Mouse (Mus musculus): ENCODE results near the gene Wdfy3.

The Wdfy3 gene

DNA sequence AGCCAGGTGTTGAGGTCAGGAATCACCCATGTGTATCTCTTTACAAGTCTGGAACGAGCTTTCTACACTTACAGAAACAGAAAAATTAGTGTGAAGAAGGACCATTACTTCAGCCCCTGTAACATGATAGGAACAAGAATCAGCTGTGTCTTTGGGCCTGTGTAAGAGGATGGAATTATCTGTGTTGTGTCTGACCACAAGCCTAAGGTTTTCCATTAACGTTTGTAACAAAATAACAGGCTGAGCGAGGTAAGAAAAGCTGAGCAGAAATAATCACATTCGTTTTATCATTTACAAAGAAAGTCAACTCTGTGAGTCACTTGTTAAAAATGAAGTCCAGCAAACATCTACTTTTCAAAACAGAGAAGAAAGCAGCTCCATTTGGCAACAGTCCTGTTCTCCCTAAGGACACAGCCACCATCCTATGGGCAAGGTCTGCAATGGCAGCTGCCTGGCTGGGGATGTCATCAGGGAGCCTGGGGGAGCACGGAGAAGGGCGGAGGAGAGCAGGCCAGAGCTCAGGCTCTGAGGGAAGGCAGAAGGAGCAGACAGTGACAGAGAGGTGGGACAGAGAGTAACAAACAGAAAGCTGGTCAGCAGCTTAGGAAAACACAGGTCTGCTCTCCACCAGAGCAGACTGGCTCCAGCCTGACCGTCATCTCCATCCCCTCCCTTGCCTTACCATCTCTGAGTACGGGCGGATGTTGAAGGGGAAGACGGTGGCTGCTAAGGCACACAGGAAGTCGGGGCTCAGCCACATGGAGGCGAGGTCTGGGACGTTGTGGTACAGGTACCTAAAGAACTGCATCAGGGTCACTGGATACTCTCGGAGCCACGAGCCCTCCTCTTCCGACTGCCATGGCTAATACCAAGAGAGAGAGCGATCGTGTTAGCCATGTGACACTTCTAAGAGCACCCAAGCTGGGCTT lies 173.7 kb downstream of the Wdfy3 start:
- in situ Hi-C loops (cut with MboI; ENCODE audit: low sequenced_read_pairs) = no loop called here

GRCm38 (mm10) chr5:101895119-101895518 lies 174.6 kb downstream of the Wdfy3 start:
- in situ Hi-C loops (cut with MboI; ENCODE audit: low sequenced_read_pairs) = no loop called here

DNA sequence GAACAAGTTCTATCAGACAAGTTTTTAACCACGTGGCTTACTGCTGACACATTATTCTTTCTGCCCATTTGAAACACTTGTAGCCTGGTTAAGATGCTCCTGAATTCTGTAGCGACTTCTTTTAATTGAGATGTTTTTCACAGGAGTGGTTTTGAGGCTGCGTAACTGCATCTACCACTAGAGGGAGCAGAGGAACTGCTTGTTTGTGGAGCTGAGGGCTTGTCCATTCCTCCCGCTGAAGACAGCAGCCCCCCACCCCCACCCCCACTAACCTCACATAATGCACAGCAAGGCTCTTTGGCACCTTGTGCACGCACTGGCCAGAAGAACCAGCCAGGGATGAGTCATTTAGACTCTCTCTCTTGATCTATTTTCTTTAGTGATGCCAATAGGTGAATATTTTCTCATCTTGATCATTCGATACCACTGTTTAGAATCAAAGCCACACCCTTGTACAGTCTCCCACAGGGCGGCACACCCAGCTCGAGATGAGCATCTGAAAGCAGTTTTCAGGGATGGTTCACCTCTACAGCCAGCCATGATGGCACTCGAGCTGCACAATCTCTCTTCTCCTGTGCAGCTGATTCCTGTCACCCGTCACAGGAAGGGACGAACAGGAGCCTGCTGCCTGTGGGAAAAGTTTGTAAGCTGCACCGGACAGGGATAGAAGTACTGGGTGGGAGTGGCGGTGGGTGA lies 175.8 kb downstream of the Wdfy3 start:
- in situ Hi-C loops (cut with MboI; ENCODE audit: low sequenced_read_pairs) = no loop called here

DNA sequence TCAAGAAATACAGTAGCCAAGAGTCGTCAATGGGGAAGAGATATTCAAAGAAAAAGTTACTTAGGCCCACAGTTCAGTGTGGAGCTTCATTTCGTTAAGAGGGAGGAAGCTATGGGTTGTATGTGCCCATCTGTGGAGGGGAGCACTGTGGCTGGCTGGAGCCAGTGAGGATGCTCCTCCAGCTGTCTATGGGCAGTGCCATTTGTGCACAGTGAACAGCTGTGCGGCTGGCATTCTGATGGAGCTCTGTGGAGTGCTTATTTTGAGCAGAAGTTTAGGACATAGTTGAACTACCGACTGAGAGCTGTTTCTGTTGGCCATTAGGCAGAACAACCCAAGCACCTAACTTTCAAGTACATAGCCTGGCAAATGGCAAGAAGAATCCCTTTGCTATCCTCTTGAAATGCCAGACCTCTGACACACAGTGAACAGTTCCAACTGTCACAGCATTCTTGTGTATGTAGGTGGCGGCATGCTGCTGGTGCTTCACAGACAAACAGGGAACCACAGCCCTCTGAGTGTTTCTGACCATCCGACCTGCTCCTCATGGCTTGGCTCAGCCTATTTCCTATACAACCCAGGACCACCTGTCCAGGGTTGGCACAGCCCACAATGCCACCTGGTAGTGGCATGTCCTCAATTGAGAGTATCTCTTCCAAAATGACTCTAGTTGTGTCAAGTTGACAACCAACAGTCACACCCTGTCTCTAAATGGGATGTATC lies 177.9 kb downstream of the Wdfy3 start:
- in situ Hi-C loops (cut with MboI; ENCODE audit: low sequenced_read_pairs) = no loop called here

DNA sequence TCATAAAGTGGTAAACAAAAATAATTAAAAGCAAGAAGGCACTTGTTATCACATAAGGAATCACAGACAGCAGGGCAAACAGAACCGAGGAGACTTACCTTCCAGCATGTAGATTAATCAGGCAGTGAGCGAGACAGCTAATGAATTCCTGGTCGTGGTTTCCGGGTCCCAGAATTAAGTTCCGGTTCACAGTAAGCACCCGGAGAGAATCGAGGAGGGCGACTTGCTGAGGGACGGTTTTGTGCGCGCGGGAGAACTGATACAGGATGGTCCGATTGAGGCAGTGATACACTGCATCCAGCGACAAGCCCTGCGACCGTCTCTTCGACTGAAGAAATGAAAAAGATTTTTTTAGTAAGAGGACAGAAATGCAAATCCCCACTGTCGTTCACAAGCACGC lies 181.7 kb downstream of the Wdfy3 start:
- in situ Hi-C loops (cut with MboI; ENCODE audit: low sequenced_read_pairs) = no loop called here

DNA sequence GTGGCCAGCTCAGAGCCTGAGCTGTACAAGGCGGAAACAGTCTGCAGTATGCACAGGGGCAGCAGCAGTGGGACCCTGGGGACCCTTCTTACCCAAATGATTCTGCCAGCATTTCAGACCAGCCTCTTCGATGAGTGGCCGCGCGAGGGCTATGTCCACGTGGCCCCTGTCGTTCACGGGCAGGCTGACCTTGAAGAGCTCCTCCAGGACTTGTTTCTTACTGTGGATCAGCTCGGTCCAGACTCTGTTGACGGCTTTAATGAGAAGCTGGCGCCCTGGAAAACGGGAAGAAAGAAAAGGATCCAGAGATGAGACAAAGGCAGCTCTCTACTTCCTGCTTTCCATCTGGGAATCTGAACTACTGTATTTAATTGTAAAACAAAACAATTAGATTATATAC lies 184.7 kb downstream of the Wdfy3 start:
- in situ Hi-C loops (cut with MboI; ENCODE audit: low sequenced_read_pairs) = no loop called here

- in situ Hi-C loops (cut with MboI; ENCODE audit: low sequenced_read_pairs) = no loop called here
Observed at GRCm38 (mm10) chr5:101882191-101882590, 187.5 kb downstream of the Wdfy3 start.

DNA sequence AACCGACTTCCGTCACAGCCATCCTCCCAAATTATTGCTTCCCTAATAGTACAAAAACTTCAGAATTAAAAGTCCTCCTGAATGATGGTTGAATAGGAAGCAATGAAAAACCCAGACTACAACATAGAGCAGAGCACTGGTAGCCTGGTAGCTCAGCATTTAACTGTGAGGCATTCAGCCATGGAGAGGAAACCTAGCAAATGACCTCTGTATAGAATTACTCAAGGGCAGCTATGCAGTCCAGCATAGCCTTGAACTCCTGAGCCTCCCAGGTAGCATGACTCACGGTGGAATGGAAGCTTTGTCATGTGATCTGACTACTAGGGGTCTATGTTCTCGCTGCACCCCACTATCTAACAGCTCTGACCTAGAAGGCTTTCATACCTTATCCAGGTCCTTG lies 189.8 kb downstream of the Wdfy3 start:
- in situ Hi-C loops (cut with MboI; ENCODE audit: low sequenced_read_pairs) = no loop called here

GRCm38 (mm10) chr5:101878403-101878802 lies 191.3 kb downstream of the Wdfy3 start:
- in situ Hi-C loops (cut with MboI; ENCODE audit: low sequenced_read_pairs) = no loop called here

DNA sequence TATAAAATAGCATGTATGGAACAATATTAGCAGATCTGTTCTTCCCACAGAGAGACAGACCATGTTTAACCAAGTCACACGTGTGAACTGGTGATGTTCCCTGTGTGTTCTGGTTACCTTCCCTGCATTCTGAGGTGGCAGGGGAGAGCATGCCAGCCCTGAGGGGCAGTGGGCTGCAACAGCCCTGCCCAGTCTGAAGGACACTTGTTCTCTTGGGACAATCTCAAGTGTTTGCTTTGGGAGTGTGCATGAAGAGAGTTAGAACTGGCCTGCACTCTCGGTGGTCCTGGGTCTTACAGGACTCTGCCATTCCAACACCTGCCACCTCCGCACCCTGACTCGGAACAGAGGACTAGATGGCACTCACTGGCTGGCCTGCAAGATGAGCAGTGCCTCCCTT lies 193.5 kb downstream of the Wdfy3 start:
- in situ Hi-C loops (cut with MboI; ENCODE audit: low sequenced_read_pairs) = no loop called here

GRCm38 (mm10) chr5:101866722-101867121 lies 203.0 kb downstream of the Wdfy3 start:
- in situ Hi-C loops (cut with MboI; ENCODE audit: low sequenced_read_pairs) = no loop called here

- in situ Hi-C loops (cut with MboI; ENCODE audit: low sequenced_read_pairs) = no loop called here
Observed at GRCm38 (mm10) chr5:101863946-101864345, 205.8 kb downstream of the Wdfy3 start.

- in situ Hi-C loops (cut with MboI; ENCODE audit: low sequenced_read_pairs) = no loop called here
Observed at GRCm38 (mm10) chr5:101862651-101863050, 207.1 kb downstream of the Wdfy3 start.

GRCm38 (mm10) chr5:101861786-101862571 lies 207.7 kb downstream of the Wdfy3 start:
- in situ Hi-C loops (cut with MboI; ENCODE audit: low sequenced_read_pairs) = no loop called here

GRCm38 (mm10) chr5:101858891-101859436 lies 210.8 kb downstream of the Wdfy3 start:
- in situ Hi-C loops (cut with MboI; ENCODE audit: low sequenced_read_pairs) = no loop called here

- in situ Hi-C loops (cut with MboI; ENCODE audit: low sequenced_read_pairs) = no loop called here
Observed at GRCm38 (mm10) chr5:101855475-101855874, 214.2 kb downstream of the Wdfy3 start.

GRCm38 (mm10) chr5:101854667-101855066 lies 215.1 kb downstream of the Wdfy3 start:
- in situ Hi-C loops (cut with MboI; ENCODE audit: low sequenced_read_pairs) = no loop called here

DNA sequence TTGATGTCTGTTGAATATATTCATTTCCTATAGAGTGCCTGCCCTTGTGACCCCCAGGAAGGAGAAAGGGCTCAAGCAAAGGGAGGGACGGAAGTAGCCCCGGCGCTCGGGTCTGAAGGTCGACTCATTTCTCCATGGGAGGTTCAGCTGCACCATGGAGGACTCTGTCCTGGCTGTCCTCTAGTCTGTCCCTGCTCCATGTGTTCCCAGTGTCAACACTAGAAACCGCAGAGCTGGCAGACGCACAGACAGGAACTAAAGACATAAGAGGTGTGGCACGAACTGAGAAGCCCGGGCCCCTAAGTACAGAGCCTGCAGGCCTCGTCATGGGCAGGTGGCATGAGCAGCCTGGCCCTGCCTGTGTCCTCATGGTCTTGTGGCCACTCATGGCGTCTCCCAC lies 215.6 kb downstream of the Wdfy3 start:
- in situ Hi-C loops (cut with MboI; ENCODE audit: low sequenced_read_pairs) = no loop called here

DNA sequence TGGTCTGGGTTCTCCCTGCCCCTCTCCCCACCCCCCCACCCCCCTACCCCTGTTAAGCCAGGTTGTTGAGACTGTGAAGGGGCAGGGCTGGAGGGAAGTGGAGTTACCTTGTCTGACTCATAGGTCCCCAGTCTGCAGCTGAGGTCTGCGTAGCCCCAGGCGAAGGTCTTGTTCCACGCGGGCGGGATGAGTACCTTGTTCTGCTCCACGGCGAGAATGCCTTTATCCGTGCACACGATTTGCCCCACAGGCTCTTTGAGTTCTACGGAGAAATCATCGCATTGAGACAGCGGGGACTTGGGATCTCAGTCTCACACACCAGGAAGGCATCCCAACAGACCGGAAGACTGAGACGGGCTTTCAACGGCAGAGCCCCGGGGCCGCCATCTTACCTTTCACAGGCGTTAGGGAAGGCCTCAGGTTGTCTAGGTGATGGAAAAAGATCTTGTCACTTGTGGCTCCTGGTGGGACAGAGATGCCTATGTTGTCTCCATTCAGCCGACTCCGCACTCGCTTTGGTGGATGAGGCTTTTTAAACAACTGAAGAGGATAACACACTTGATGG lies 217.5 kb downstream of the Wdfy3 start:
- in situ Hi-C loops (cut with MboI; ENCODE audit: low sequenced_read_pairs) = no loop called here

DNA sequence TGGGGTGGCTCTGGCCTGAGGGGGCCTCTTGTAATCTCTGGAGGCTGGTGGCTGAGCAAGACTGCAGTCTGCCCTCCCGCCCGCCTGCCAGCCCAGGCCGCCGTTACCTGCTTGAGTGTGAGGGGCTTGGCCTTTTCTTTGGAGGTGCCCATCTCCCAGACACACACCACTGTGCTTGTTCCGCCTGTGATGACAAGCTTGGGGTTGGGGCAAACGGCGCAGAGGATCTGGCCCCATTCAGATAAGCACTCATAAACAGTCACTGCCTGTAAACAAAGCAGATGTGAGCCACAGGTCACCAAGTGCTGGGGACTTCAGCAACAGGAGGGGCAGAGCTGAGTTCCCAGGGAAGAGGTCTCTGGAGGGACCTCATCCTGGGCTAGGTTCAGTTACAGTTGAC lies 218.6 kb downstream of the Wdfy3 start:
- in situ Hi-C loops (cut with MboI; ENCODE audit: low sequenced_read_pairs) = no loop called here

Measured in CH12F3 (cell line).